Mouse (Mus musculus): ENCODE data around the gene Tgfb2. TPM values are rescaled to one million over a fixed set of nuclear protein-coding genes. Genes with fewer than 3 reads are reported as not detected.

The Tgfb2 gene
- total RNA-seq, 2 experiments from 2014 or later = 2.0 to 2.4 TPM

DNA sequence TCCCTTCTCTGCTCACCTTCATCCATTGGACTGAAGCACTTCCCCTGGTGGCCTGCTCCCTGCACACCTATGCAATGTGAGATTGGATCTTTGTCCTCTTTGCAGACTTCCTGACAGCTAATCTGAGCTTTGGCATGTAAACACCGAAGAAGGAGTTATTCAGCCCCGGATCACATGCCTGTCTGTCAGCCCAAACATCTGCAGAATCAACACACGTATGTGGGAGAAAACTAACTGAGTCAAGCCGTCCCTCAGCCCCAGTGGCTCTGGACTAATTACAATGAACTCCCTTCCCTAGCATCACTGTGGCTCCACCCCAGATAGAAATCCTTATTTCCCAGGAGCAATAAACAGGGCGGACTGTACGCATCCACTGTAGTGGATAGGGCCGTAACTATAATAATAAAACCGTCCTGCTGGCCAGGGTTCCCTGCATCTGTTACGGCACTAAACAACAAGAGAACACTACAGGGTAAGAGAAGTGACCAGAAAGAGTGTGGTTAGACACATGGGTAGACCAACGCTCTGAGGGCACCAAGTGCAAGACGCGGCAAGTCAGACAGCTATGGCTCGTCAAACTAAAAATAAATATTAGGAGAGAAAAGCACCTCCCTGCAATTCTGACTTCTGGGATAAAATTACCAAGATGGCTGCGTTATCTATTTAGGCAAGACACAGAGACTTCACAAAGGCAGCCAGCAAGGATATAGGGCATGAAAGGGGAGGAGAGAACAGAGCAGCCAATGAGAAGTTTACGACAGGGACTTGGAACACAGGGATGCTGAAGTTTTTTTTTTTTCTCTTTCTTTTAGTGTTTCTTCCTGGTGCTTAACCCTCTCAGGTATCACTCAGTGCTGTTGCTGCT, 3.2 kb downstream of the Tgfb2 start:
- DNase-seq = no peak

DNA sequence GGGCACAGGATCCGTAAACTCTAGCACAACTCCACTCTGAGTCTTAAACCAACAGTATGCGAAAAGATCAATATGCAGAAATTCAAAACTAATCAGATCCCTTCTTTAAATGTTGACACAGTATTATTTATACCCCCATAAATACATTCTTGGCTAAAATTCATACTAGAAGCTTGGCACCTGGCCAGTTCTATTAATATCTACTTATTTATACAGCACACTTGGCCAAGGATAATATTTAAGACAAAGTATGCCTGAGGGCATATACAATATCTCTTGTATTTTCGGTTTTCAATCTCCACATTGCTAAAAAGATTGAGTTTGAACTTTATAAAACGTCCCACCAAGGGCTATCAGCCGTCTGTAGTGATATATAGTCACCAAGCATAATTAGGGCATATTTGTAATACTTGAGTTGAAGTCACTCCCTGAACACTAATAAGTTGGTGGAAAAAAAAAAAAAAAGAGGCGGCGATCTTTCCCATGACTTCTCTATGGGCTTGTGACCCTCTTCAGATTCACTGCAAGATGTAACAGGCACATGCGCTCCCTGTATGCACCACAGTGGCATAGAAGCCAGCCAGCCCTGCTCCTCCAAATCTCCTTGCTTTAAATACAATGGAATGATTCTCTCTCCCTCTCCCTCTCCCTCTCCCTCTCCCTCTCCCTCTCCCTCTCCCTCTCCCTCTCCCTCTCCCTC, 4.4 kb downstream of the Tgfb2 start:
- no peak for DNase-seq

DNA sequence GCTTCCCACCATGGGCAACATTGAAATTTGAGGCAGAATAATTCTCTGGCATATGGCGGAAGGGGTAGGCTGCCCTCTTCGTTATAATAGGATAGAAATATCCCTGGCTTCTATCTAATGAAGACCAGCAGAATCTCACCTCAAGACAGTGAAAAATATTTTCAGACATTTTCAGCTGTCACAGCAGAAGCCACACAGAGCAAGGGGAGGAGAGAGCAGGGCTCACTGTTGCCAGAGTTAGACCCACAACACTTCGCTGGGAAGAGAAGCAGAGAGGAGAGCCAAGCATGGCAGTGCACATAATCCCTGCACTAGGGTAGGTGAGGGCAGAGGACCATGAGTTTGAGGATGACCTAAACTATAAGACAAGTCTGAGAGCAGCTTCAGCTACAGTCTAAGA, 5.3 kb downstream of the Tgfb2 start:
- DNase-seq = no peak

DNA sequence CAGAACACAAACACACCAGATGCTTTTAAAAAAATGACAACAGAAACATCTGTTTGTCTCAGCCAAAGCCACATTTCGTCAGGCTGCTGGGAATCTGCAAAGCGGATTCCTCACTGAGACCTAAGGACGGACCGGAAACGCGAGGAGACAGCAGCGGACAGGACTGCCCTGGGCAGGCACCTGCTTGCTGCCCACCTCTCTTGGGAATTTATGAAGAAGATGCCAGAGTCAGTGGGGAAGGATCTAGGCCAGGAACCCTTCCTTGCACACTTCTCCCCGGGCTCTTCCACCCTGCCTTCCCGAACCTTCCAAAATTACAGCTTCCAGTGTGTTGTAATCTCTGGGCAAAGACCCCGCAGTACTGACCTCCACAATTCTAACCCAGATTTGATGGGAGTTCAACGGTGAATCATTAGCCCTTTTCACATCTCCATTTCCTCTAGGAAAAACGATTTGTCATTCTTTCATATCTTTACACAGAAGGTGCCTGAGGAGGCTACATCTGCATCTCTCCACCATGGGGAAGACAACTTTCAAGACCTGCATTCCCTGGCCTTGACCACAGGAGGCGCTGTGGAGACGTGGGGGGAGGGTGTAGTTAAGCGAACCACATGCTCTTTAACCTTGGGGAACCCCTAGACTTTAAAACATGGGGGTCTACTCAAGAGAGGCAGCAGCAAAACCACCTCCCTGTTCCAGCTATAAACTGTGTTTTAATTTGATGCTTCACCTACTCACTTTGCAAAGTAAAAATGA, 7.0 kb downstream of the Tgfb2 start:
- peak in 1 of 2 experiments; percentile 30 for DNase-seq

DNA sequence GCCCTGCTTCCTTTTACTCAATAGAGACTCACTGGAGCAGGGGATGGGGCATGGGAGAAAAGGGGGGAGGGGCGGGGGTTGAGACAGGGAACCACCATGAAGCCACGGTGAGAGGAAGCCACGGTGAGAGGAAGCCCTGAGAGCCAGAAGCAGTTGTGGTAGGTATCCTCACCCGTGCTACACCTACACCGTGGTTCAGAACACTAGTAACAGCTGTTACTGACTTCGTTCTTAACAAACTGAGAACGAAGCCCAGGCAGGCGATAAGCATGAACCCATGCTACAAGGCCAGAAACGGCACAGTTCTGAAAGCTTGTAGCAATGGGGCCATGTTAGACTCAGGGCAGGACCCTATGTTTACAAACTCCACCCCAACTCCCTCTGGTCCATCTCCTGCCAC, 9.6 kb downstream of the Tgfb2 start:
- no peak for DNase-seq

DNA sequence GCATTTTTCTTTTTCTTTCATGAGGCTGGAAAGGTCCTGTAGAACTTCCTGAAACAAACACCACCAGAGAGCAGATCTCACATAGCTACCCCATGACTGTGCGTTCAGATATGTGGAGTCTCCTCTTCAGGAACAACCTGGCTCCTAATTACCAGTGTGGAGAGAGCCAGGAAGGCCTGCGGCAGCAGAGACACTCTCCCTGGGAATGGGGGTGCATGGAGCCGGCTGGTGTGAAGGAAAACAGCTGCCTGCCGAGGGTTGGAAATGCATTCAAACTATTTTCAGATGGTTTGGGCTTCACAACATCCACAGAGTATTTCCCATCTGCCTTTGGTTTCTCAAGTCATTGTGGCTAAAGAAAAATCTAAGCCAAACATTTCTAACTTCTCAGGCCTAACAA, 10.4 kb downstream of the Tgfb2 start:
- DNase-seq = no peak

DNA sequence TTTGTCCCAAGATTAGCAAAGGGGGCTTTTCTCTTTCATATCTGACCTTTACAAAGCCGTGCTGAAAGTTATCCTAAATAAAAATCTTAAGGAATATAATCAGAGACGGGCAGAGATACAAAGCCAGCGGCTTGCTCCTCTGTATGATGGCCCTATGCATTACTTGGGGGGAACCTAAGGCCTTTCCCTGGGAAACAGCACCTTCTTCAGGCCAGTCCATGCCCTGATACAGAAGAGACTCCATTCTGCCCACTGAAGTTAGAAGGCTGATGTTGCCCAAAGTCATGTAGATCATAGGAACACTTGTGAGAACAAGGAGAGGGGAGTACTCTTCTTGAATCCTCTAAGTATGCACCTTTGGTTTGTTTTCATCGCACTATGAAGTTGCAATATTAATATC, 13.4 kb downstream of the Tgfb2 start:
- DNase-seq = no peak

DNA sequence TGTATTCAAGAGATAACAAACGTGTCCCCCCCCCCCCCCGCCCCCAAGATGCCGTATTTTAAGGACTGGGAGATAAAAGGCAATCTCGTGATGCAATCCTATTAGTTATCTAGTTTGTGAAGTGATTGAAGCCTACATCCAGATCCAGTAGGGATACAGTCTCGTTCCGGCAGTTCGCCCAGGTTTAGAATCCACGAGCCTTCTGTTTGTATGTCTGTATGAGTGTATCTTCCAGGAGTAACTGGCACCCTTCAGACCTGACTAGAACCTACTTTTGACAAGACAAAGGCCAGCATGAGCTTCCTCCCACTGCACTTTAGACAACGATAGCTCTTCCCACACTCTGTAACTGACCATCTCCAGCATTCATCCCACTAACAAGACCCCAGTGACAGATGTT, 14.1 kb downstream of the Tgfb2 start:
- no peak for DNase-seq

DNA sequence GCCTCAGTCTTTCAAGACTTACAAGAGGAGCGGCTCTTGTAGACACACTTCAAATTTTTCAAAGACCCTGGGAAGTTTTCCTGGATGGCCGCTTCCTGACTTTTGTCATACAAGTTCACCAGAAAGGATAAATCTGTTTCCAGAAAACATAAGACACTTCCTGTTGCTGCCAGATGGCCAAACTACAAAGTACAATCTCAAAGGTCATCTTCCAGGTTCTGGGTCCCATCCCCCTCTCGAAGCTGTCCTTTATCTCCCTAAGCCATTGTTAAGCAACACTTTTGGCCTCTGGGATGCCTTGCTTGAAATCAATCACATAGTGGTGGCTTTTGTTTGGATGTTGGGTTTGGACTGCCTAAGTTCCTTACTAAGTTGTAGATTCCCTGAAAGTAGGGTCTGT, 21.7 kb downstream of the Tgfb2 start:
- DNase-seq = no peak

DNA sequence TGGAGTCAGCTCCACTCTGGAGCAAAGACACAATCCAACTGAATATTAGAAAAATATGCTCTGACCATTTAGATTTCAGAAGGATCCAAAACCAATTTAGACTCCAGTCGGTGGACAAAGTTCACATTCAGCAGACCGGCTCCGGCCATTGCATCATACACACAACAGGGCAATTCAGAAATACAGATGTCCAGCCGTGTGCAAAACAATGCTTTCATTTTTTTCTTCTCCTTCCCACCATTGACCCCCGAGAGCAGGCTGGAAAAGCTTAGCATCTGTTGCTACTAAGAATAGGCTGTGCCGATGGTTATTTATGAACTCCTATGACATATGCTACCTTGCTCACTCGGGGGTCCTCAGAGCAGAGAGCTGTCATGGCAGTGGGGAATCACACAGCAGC, 23.2 kb downstream of the Tgfb2 start:
- DNase-seq = no peak

DNA sequence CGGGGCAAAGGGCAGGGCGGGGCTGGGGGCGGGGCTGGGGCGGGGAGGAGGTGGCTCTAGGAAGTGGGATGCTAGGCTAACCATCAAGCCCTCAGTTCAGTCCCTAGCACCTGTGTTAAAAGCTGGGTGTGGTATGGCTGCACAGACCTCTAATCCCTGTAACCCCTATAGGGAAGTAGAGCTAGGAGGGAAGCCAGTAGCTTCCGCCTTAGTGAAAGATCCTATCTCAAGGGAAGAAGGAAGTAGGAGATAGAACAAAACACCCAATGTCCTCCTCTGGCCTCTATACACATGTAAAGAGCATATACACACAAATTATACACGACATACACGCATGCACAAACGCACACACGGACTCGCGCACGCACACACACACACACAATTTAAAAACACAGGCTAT, 28.2 kb downstream of the Tgfb2 start:
- no peak for DNase-seq

DNA sequence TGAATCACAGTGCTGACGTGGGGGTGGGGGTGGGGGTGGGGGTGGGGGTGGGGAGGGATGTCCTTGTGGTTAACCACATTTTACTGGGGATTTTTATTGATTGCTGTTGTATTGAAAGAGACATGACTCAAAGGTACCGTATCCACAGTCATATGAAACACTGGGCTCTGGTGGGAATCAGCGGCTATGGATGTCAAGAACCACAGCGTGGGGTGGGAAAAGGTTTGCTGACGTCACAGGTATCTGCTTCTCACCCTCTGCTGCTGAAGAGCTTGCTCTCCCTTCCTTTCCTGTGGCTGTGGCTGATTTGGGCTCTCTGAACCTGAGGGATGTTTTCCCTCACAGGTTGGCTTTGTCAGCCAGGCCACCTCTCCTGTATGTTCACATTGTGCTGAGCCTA, 29.6 kb downstream of the Tgfb2 start:
- DNase-seq = no peak

DNA sequence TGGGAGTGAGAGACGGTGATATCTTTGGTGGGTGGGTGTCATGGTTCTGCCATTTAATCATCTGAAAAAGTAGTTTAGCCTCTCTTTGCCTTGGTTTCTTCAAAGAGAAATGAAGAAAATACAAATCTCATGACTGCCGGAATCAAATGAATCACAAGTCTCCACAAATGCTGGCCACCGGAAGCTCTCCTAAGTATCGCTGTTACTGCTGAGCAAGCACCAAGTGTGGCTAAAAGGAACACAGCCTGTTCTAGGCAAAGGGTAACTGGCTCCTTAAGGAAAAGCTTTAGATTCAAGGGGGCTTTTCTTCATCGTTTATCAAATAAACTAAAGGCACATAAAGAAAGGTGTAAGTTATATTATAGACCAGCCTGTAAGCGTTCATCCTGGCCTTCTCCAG, 30.5 kb downstream of the Tgfb2 start:
- DNase-seq = no peak

DNA sequence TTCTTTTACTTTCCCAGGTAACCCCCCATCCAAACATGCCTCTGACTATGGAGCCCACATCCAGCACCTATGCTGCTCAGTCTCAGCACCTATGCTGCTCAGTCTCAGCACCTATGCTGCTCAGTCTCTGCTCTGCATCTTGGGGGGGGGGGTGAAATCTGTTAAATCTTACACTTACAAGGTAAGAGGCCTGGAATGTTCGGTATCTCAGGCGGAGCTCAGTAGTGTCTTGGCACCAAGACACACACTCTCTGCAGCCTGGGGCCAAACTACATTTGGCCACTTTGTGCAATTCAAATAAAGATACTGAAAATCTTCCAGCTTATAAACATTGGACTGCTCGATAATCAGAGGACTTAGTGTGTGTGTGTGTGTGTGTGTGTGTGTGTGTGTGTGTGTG, 31.2 kb downstream of the Tgfb2 start:
- no peak for DNase-seq

DNA sequence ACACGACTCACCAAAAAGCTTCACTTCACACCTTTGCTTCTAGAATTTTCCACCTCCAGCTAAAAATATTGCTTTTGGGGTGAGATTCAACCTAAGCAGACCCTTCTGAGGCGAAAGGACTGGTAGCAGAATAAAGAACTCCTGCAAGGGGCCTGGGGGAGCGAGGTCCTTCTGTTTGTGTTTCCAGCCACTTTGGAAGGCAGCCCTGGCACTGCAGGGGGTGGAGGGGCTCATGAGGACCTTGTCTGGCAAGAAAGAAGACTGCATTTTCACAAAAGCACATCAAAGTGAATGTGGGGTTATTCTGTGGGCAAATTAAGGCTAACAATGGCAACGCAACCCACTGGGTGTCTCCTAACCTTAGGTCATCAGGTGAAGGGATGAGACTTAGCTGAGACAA, 32.6 kb downstream of the Tgfb2 start:
- no peak for DNase-seq

DNA sequence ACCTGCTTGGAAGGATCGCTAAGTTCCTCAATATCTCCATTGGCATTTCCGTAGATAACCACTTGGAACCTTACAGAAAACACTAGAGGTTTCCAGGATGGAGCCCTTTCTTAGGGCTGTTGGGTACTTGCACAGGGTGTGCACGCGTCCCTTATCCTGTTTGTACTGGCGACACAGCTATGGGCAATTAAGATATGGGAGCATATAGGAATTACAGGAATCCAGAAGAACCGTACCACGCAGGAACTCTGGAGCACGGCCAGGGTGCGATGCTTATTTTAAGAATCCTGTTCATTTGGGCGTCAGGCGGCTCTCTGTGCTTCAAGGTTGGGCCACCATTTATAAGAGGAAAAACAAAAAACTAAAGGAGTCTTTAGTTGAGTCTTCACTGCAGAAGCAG, 42.4 kb downstream of the Tgfb2 start:
- no peak for DNase-seq

DNA sequence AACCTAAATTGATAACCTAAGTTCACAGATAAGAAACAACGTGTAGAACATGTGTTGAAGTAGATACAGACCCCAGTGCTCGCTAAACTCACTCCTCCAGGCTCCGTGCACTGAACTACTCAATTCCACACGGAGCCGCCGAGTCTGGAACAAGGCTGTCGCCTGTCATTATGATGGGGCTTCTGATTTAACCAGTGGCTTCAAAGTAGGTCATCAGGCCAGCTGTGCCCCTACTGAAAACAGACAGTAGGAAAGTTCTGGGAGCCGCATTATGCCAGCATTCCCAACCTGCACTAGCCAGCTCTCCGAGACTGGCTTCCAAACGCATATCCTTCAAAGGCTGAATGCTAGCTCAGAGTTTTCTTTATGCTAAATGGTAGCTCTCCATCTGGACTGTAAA, 42.8 kb downstream of the Tgfb2 start:
- DNase-seq = no peak

DNA sequence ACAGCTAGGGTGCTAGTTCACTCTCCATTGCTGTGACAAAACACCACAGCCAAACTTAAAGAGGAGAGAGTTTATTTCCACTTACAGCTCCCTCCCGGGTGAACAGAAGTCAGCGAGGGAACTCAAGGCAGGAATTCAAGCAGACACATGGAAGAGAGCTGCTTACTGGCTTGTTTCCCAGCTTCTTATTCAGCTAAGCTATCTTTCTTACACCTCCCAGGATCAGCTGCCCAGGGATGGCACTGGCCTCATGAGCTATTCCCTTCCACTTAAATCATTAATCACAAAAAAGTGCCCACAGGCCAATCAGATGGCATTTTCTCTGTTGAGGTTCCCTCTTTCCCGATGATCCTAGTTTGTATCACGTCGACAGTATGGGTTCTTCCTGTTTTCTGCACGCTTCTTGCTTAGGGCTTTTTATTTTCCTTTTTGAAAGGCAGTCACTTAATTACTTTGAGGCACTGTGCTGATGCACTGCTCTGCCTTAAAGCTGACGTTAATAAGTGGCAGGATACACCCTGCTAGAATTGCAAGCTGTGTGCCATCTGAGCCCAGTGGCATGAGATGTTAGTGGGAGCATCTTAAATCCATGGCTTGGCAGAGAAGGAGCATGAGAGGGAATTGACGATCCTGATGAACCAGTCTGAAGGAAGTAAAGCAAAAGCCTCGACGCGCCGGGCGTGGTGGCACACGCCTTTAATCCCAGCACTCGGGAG, 44.4 kb downstream of the Tgfb2 start:
- no peak for DNase-seq

DNA sequence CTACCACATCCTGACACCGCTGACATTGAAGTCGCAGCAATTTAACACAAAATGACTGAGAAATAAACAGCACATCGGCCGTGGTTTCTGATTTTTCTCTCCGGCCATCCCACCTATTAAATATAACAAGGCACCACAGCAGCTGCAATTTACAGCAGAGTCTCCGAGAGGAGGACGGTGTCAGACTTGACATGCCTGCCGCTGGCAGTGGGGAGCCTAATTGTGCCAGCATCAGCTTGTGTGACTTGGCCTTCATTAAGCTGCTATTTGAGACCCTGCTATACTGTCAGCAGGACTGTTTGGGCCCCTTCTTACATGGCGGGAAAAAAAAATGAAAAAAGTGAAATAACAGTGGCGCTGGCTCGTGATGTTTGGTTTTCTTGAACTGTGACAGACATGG, 47.0 kb downstream of the Tgfb2 start:
- DNase-seq = no peak

DNA sequence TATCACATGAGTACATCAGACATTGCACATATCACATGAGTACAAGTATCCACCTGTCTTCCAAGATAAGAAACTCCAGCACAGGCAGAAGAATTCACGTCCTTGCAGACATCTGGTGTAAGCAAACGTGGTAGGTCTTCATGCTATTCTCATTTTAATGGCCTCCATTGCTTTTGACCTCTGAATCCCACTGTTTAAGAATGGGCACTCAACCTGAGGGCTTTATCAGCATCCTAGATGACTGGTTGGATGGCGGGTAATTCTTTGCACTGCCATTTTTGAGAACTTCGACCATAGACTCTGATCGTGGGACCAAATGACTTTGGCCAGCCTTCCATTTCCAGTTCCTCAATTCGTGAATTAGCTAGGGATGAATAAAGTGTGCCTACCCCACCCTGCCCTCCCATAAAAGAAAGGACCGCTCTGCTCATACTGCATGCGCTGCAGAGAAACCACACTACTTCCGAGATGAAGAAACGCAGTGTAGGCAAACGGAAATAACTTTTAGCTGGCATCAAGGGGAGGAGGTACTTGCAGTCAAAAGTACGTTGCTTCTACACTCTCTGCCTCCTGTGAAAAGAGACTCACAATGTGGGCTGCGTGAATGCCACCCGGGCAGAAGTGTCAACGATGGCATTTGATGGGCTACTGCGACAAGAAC, 48.1 kb downstream of the Tgfb2 start:
- DNase-seq = no peak

DNA sequence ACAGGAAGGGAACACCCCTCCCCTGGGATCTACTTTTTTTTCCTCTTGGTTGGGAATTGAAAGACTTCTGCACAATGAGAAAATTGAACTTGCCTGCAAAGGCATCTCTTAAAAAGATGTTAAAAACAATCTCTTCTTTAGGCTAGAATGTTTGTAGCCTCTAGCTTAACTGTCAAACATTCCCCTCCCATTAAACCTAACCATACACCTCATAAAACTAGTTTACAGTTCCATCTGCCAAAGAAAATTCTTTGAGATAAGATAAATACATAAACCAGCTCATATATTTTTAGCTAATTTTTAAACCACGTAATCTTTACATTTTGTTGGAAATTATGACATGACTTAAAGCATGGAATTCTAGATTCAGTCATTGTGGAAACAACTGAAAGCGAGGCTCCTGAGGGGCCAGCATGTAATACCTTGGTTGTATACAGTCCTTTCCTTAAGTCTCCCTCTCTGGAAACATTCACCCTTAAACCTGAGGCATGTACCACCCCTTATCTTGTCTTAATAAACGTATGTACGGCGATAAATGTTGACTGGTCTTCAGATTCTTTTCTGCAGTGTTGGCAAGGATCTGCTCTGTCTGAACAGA, 49.0 kb downstream of the Tgfb2 start:
- no peak for DNase-seq

Data from adrenal gland, postnatal 36 days (tissue).